Mouse (Mus musculus) heart, postnatal 0 days (tissue): ENCODE results near the gene Lmo1. TPM values are rescaled to one million over a fixed set of nuclear protein-coding genes. Genes with fewer than 3 reads are reported as not detected.

ENCODE experiments used
- ATAC-seq: fragments of 200-750 bp; cut with Nextera tagmentation; 2 replicates; pipeline ENCODE4 v1.8.0; 2017; ENCODE audit warnings: low read depth, moderate number of reproducible peaks, moderate library complexity; ENCODE audit not compliant: insufficient read depth
- DNase-seq: peaks from one replicate; pipeline ENCODE4 v3.0.0-alpha.2; 2016; ENCODE audit warnings: low spot score
- H3K27ac ChIP-seq: fragments of 300-500 bp; sonication (generic); 2 replicates; pipeline ENCODE4 v1.5.1; 2014; ENCODE audit warnings: low read depth, mild to moderate bottlenecking
- H3K27me3 ChIP-seq: fragments of 300-500 bp; sonication (generic); 2 replicates; pipeline ENCODE4 v1.6.1; 2014; ENCODE audit warnings: low read length, mixed read lengths; ENCODE audit not compliant: control insufficient read depth, insufficient read depth
- H3K36me3 ChIP-seq: fragments of 300-500 bp; sonication (generic); replicated peaks from 2 replicates; pipeline ENCODE4 v1.6.1; 2014; ENCODE audit warnings: low read length, mixed read lengths; ENCODE audit not compliant: control insufficient read depth, insufficient read depth
- H3K4me1 ChIP-seq: fragments of 300-500 bp; sonication (generic); 2 replicates; pipeline ENCODE4 v1.6.1; 2014; ENCODE audit warnings: antibody characterized with exemption; ENCODE audit not compliant: control insufficient read depth, insufficient read depth
- H3K4me2 ChIP-seq: fragments of 300-500 bp; sonication (generic); 2 replicates; pipeline ENCODE4 v1.6.1; 2014; ENCODE audit warnings: low read depth, mild to moderate bottlenecking, low read length, moderate library complexity
- H3K4me3 ChIP-seq: fragments of 300-500 bp; sonication (generic); 2 replicates; pipeline ENCODE4 v1.5.1; 2014; ENCODE audit warnings: low read depth, low read length
- H3K9ac ChIP-seq: fragments of 300-500 bp; sonication (generic); replicated peaks from 2 replicates; pipeline ENCODE4 v1.6.1; 2014; ENCODE audit warnings: low read depth, low read length, mixed read lengths
- H3K9me3 ChIP-seq: fragments of 300-500 bp; sonication (generic); replicated peaks from 2 replicates; pipeline ENCODE4 v1.6.1; 2016; ENCODE audit warnings: low read length; ENCODE audit not compliant: control insufficient read depth
- CTCF ChIP-seq: IDR thresholded peaks from 2 replicates; pipeline ENCODE4 v1.5.1; 2016; ENCODE audit warnings: antibody characterized with exemption, control low read depth, low read depth
- EP300 ChIP-seq: IDR thresholded peaks from 2 replicates; pipeline ENCODE4 v1.6.1; 2016; ENCODE audit warnings: antibody characterized with exemption, low read depth
- WGBS: fragments of 180-500 bp; shearing (Covaris S2); extraction: QIAGEN DNeasy Blood & Tissue Kit; methylation state at CpG from one replicate; pipeline ENCODE4 v1.1.7; 2014; 5-methylcytosine and 5-hydroxymethylcytosine counted together
- polyA plus RNA-seq: library from polyadenylated mRNA; unstranded; fragments of >200 nt; fragmentation: Nextera tagmentation; extraction: Ambion mirVana; gene quantifications from 2 replicates; pipeline ENCODE4 v1.2.1, GENCODE M21; 2015
- total RNA-seq: library from RNA; depleted of rRNA; stranded (reverse); fragments of >200 nt; gene quantifications from 2 replicates; pipeline ENCODE4 v1.2.3, GENCODE M21; 2014; ENCODE audit warnings: low replicate concordance

Lmo1 gene
- total and polyA plus RNA-seq, 2 experiments from 2014 or later, result 1.9 to 6.3 TPM

DNA sequence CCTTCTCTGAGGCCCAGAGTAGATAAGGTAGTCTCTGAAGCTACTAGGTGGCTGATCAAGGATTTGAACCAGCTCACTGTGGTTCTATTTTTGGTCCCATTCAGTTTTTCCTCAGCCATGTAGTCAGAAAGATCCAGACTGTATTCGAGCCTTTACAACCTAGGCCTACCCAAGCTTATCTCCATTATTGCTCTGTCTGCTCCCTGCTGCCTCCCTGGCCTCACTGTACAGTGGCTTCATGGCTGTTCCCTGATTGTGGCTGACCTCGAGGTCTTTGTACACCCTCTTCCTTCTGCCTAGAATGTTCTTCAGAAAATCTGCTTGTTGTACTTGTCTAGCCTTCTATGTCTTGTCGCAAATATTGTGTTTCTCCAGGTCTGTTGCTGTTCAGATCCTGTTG, 25.6 kb upstream of the Lmo1 start:
- Histone ChIP-seq H3K36me3 (no peaks in the 10 kb centered on the region), H3K9me3 (no peaks in the 10 kb centered on the region), H3K4me1 (no peaks in the 10 kb centered on the region), H3K27me3 (no peaks in the 10 kb centered on the region), H3K4me3 (no peak overlapping the region), H3K4me2 (no peak overlapping the region), H3K9ac (no peak overlapping the region), H3K27ac (no peak overlapping the region)
- TF ChIP-seq CTCF, result no peak
- TF ChIP-seq EP300, result no peak
- WGBS, result 48% methylated on average over 3 of the region's 3 CpGs
- no peak for DNase-seq
- no peak for ATAC-seq

DNA sequence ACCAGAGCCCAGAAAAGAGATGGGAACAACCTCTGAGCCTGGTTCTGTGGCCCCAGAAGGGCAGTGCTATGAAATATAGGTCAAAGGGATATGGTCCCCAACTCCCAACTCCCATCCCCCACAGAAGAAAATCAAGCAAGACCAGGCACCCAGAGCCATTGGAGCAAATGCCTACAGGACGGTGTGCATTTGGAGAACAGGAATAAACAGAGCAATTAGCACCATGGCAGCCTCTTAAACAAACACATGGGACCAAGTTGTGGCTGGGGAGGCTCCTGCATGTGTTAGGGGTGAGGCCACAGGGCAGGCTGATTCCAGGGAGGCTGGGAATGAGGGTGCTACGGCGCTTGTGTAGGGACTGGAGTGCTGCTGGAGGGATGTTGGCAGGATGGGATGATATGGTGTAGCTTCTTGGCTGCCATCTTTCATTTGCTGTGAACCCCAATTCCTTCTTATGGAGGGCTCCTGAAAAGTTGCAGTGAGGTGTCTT, 22.2 kb upstream of the Lmo1 start:
- H3K36me3 ChIP-seq, result no peaks in the 10 kb centered on the region
- no peak for DNase-seq
- no peak overlapping the region for H3K4me3 ChIP-seq
- ATAC-seq, result no peak
- H3K27me3 ChIP-seq, result no peaks in the 10 kb centered on the region
- no peaks in the 10 kb centered on the region for H3K4me1 ChIP-seq
- WGBS, result 70% methylated on average over 3 of the region's 3 CpGs
- no peak for TF ChIP-seq EP300
- no peak for TF ChIP-seq CTCF
- no peak overlapping the region for H3K4me2 ChIP-seq
- no peaks in the 10 kb centered on the region for H3K9me3 ChIP-seq
- H3K27ac ChIP-seq, result no peak overlapping the region
- H3K9ac ChIP-seq, result no peak overlapping the region

DNA sequence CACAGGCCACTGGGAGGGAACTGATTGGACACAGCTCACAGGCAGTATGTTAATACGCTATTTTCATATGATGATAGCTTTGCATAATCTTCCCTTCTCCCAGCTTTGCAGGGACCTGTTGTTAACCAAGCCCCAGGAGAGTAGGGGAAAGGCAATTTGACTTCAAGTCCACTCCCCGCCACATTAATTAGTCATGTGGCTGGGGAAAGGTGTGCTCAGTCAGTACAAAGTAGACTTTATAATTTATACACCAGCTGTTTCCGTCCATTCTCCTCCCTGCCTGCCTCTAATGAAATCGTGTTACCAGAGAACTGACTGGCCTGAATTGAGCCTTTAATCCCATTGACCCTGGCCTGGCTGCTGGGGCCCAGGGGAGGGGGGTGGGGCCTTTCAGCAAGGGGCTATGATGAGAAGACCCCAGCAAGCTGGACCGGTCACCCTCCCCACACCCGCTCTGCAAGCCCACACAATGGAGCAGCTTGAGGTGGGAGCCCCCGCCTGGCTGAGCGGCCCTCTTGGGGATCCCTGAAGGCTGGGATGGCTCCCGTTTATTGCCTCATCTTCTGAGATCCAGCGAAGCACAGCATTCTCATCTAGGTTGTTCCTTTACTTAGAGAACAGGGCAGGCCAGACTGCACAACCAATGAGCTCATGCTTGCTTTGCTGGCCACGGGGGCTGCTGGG, 21.5 kb upstream of the Lmo1 start:
- no peak for ATAC-seq
- Histone ChIP-seq H3K9me3 (no peaks in the 10 kb centered on the region), H3K36me3 (no peaks in the 10 kb centered on the region), H3K4me3 (no peak overlapping the region), H3K4me1 (no peaks in the 10 kb centered on the region), H3K27me3 (no peaks in the 10 kb centered on the region), H3K9ac (no peak overlapping the region), H3K4me2 (no peak overlapping the region), H3K27ac (no peak overlapping the region)
- 66% methylated on average over 11 of the region's 11 CpGs for WGBS
- DNase-seq, result no peak
- no peak for TF ChIP-seq EP300
- no peak for TF ChIP-seq CTCF

DNA sequence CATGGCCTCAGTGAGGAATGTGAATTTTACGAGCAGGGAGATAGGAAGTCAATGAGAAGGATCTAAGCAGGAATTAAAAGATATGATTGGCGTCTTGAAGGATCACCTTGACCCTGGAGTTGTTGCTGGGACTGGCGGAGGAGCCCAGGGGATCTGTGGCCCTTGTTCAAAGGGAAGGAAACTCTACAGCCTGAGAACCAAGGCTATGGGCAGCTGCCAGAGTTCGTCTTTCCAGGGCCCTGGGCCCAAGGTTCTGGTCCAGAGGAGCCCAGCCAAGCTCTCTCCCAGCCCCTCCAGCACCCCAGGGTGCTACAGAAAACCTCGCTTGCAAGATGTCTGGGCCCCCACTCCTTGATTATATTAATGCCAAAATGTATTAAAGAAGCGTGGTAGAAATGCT, 21.0 kb upstream of the Lmo1 start:
- Histone ChIP-seq H3K4me1 (peaks cover under 1% of the 10 kb centered on the region), H3K9ac (no peak overlapping the region), H3K27me3 (no peaks in the 10 kb centered on the region), H3K4me3 (no peak overlapping the region), H3K9me3 (no peaks in the 10 kb centered on the region), H3K27ac (no peak overlapping the region), H3K4me2 (no peak overlapping the region), H3K36me3 (no peaks in the 10 kb centered on the region)
- DNase-seq (no peak), ATAC-seq (no peak)
- 73% methylated on average over 6 of the region's 6 CpGs for WGBS
- TF ChIP-seq CTCF (no peak), EP300 (no peak)

DNA sequence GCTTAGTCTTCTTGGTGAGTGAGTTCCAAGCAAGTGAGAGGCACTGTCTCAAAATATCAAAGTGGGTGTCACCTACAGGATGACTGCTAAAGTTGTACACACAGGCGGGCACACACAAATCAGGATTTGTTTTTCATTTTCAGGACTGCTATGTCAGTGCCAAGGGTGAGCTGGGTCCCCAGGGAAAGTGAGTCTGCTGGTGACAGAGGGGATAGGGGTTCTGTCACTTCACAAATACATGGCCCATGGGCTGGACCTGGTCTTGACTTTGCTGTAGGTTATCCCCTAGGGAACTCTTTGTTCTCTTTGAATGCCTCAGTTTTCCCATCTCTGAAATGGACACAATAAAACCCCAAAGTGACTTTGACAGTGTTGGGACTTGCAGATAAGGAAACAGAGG, 19.8 kb upstream of the Lmo1 start:
- no peak overlapping the region for H3K4me2 ChIP-seq
- H3K9me3 ChIP-seq, result no peaks in the 10 kb centered on the region
- H3K9ac ChIP-seq, result no peak overlapping the region
- ATAC-seq (no peak), DNase-seq (no peak)
- no peaks in the 10 kb centered on the region for H3K27me3 ChIP-seq
- no peaks in the 10 kb centered on the region for H3K36me3 ChIP-seq
- 74% methylated on average over 1 of the region's 1 CpGs for WGBS
- no peak for TF ChIP-seq CTCF
- TF ChIP-seq EP300, result no peak
- H3K4me3 ChIP-seq, result no peak overlapping the region
- H3K4me1 ChIP-seq, result peaks cover 12% of the 10 kb centered on the region
- H3K27ac ChIP-seq, result no peak overlapping the region

DNA sequence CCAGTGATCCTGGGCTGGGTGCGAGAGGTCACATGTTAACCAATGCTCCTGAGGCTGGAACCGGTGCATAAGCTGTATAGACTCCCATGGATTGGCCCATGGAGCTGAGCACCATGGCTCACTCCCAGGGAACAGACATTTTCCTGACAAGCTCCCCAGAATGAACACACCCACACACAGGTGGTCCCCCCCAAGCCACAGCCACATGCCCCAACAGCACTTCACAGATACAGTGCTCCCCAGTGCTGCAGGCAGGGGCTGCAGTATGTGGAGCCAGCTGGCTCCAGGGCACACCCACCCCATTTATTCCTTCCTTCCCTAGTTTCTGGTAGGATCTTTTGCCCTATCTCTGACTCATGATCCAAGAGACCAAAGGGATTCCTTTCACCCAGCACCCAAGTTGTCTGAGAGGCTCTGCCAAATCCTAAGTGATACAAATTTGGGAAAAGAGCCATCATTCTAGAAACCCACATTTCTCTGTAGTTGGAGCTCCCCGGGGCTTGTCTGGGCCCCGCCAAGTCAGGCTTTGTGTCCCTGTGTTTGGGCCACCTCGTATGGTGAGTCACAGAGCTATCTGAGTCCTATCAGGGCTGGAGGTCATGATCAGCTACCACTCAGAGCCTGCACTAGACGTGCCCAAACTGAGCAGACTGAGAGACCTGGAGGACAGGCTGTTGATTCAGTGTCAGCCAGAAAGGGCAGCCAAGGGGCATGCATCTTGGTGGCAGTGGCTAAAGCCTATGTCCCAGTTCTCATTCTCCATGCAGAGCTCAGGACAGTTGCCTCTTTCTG, 12.4 kb upstream of the Lmo1 start:
- Histone ChIP-seq H3K36me3 (no peaks in the 10 kb centered on the region), H3K27ac (no peak overlapping the region), H3K4me3 (no peak overlapping the region), H3K4me2 (no peak overlapping the region), H3K27me3 (no peaks in the 10 kb centered on the region), H3K4me1 (peaks cover 26% of the 10 kb centered on the region), H3K9me3 (no peaks in the 10 kb centered on the region), H3K9ac (no peak overlapping the region)
- DNase-seq, result no peak
- ATAC-seq, result peak; percentile 66
- no peak for TF ChIP-seq CTCF
- TF ChIP-seq EP300, result no peak
- 61% methylated on average over 6 of the region's 6 CpGs for WGBS
